Mouse (Mus musculus) stomach, embryonic 16.5 days (tissue): ENCODE results near the gene Hist1h3d. TPM values are rescaled to one million over a fixed set of nuclear protein-coding genes. Genes with fewer than 3 reads are reported as not detected.

Source experiments
- ATAC-seq: fragments of 200-750 bp; cut with Nextera tagmentation; 2 replicates; pipeline ENCODE4 v1.8.0; 2017; ENCODE audit warnings: moderate number of reproducible peaks, moderate TSS enrichment; ENCODE audit not compliant: insufficient read depth, low FRiP score
- H3K27ac ChIP-seq: fragments of 300-500 bp; sonication (generic); 2 replicates; pipeline ENCODE4 v1.5.1; 2014; ENCODE audit warnings: low read length
- H3K27me3 ChIP-seq: fragments of 300-500 bp; sonication (generic); 2 replicates; pipeline ENCODE4 v1.6.1; 2014; ENCODE audit warnings: low read length, control low read depth, mixed read lengths; ENCODE audit not compliant: control insufficient read depth, insufficient read depth
- H3K36me3 ChIP-seq: fragments of 300-500 bp; sonication (generic); 2 replicates; pipeline ENCODE4 v1.6.1; 2014; ENCODE audit warnings: low read length; ENCODE audit not compliant: control insufficient read depth, insufficient read depth
- H3K4me1 ChIP-seq: fragments of 300-500 bp; sonication (generic); 2 replicates; pipeline ENCODE4 v1.6.1; 2014; ENCODE audit warnings: low read length, control low read depth, mixed read lengths; ENCODE audit not compliant: control insufficient read depth, insufficient read depth
- H3K4me2 ChIP-seq: fragments of 300-500 bp; sonication (generic); 2 replicates; pipeline ENCODE4 v1.6.1; 2014; ENCODE audit warnings: low read depth, low read length, mixed read lengths
- H3K4me3 ChIP-seq: fragments of 300-500 bp; sonication (generic); replicated peaks from 2 replicates; pipeline ENCODE4 v1.5.1; 2014; ENCODE audit warnings: mild to moderate bottlenecking, low read length
- H3K9ac ChIP-seq: fragments of 300-500 bp; sonication (generic); 2 replicates; pipeline ENCODE4 v1.6.1; 2014; ENCODE audit warnings: low read length
- H3K9me3 ChIP-seq: fragments of 300-500 bp; sonication (generic); replicated peaks from 2 replicates; pipeline ENCODE4 v1.6.1; 2016; ENCODE audit warnings: low read length, control low read depth; ENCODE audit not compliant: control insufficient read depth
- WGBS: fragments of 180-500 bp; shearing (Covaris S2); extraction: QIAGEN DNeasy Blood & Tissue Kit; methylation state at CpG from one replicate; pipeline ENCODE4 v1.1.7; 2014; 5-methylcytosine and 5-hydroxymethylcytosine counted together
- polyA plus RNA-seq: library from polyadenylated mRNA; unstranded; fragments of >200 nt; fragmentation: Nextera tagmentation; extraction: Ambion mirVana; gene quantifications from 2 replicates; pipeline ENCODE4 v1.2.1, GENCODE M21; 2015

The Hist1h3d gene
- 6.3 and 6.5 TPM in 2 replicates for polyA plus RNA-seq

- Histone ChIP-seq H3K9ac (peak within 1 kb of the TSS; percentile 64), H3K27me3 (no peaks in the 10 kb centered on the region), H3K9me3 (no peaks in the 10 kb centered on the region), H3K36me3 (no peaks in the 10 kb centered on the region), H3K4me1 (peaks cover 28% of the 10 kb centered on the region), H3K27ac (peak within 1 kb of the TSS; percentile 90), H3K4me2 (peak within 1 kb of the TSS; percentile 78), H3K4me3 (peak within 1 kb of the TSS; percentile 52)
- WGBS, result under 1% methylated on average over 18 of the region's 18 CpGs
- ATAC-seq, result peak; percentile 63
Measured at GRCm38 (mm10) chr13:23575271-23575851, at the start of gene Hist1h3d. Hist1h3d (plus strand) TSS chr13:23575763.

GRCm38 (mm10) chr13:23525901-23526300 lies 49.7 kb upstream of the Hist1h3d start:
- Histone ChIP-seq H3K27ac (no peak overlapping the region), H3K4me3 (peak overlapping the region; percentile 55), H3K9ac (0 out of 2 replicates have a peak overlapping the region, but pooled peaks have one; percentile 46), H3K4me2 (peak overlapping the region; percentile 63), H3K9me3 (no peaks in the 10 kb centered on the region), H3K36me3 (no peaks in the 10 kb centered on the region), H3K27me3 (no peaks in the 10 kb centered on the region), H3K4me1 (peaks cover 8% of the 10 kb centered on the region)
- ATAC-seq, result no peak
- 4% methylated on average over 10 of the region's 10 CpGs for WGBS

- peak overlapping the region; percentile 65 for H3K9ac ChIP-seq
- peak overlapping the region; percentile 63 for H3K4me2 ChIP-seq
- H3K4me1 ChIP-seq, result peaks cover 8% of the 10 kb centered on the region
- H3K9me3 ChIP-seq, result no peaks in the 10 kb centered on the region
- H3K36me3 ChIP-seq, result no peaks in the 10 kb centered on the region
- ATAC-seq, result no peak; the same call in 1 of the 2 replicates
- H3K27ac ChIP-seq, result peak overlapping the region; percentile 76
- peak overlapping the region; percentile 55 for H3K4me3 ChIP-seq
- H3K27me3 ChIP-seq, result no peaks in the 10 kb centered on the region
- WGBS, result 1% methylated on average over 17 of the region's 17 CpGs
Measured at GRCm38 (mm10) chr13:23526312-23526711, 49.3 kb upstream of the Hist1h3d start.

GRCm38 (mm10) chr13:23529005-23529404 lies 46.6 kb upstream of the Hist1h3d start:
- H3K36me3 ChIP-seq, result no peaks in the 10 kb centered on the region
- H3K4me2 ChIP-seq, result no peak overlapping the region
- H3K27ac ChIP-seq, result peak overlapping the region; percentile 9
- peaks cover 22% of the 10 kb centered on the region for H3K4me1 ChIP-seq
- H3K27me3 ChIP-seq, result no peaks in the 10 kb centered on the region
- H3K9me3 ChIP-seq, result no peaks in the 10 kb centered on the region
- H3K4me3 ChIP-seq, result no peak overlapping the region
- WGBS, result 78% methylated on average over 5 of the region's 5 CpGs
- no peak overlapping the region for H3K9ac ChIP-seq
- no peak for ATAC-seq

- Histone ChIP-seq H3K9ac (peak overlapping the region; percentile 82), H3K4me1 (peaks cover 25% of the 10 kb centered on the region), H3K36me3 (no peaks in the 10 kb centered on the region), H3K27me3 (no peaks in the 10 kb centered on the region), H3K4me3 (peak overlapping the region; percentile 60), H3K9me3 (no peaks in the 10 kb centered on the region), H3K27ac (peak overlapping the region; percentile 98; the same call in 1 of the 2 replicates), H3K4me2 (peak overlapping the region; percentile 63)
- no peak for ATAC-seq
- WGBS, result 10% methylated on average over 2 of the region's 2 CpGs
Measured at GRCm38 (mm10) chr13:23529480-23530165, 45.9 kb upstream of the Hist1h3d start.

- Histone ChIP-seq H3K36me3 (no peaks in the 10 kb centered on the region), H3K4me1 (peaks cover 28% of the 10 kb centered on the region), H3K27me3 (no peaks in the 10 kb centered on the region), H3K27ac (peak overlapping the region; percentile 98), H3K9ac (peak overlapping the region; percentile 82), H3K9me3 (no peaks in the 10 kb centered on the region), H3K4me2 (peak overlapping the region; percentile 63), H3K4me3 (peak overlapping the region; percentile 60)
- ATAC-seq, result no peak
- WGBS, result under 1% methylated on average over 20 of the region's 20 CpGs
Measured at GRCm38 (mm10) chr13:23530181-23530900, 45.2 kb upstream of the Hist1h3d start.

- Histone ChIP-seq H3K4me1 (peaks cover 25% of the 10 kb centered on the region), H3K27ac (peak within 1 kb of the TSS; percentile 98), H3K9ac (peak within 1 kb of the TSS; percentile 82), H3K4me3 (peak within 1 kb of the TSS; percentile 60), H3K36me3 (no peaks in the 10 kb centered on the region), H3K27me3 (no peaks in the 10 kb centered on the region), H3K9me3 (no peaks in the 10 kb centered on the region), H3K4me2 (peak within 1 kb of the TSS; percentile 63)
- ATAC-seq, result peak; percentile 78
- WGBS, result under 1% methylated on average over 56 of the region's 70 CpGs
Measured at GRCm38 (mm10) chr13:23530901-23531875, 44.4 kb upstream of the Hist1h3d start, which contains the start of gene Hist1h4h. Hist1h4h (plus strand) TSS chr13:23531050.

- no peak for ATAC-seq
Measured at GRCm38 (mm10) chr13:23532262-23533075, 43.1 kb upstream of the Hist1h3d start.

More at GRCm38 (mm10) chr13:23532262-23533075, 43.1 kb upstream of the Hist1h3d start:
- peaks cover 34% of the 10 kb centered on the region for H3K4me1 ChIP-seq
- peak overlapping the region; percentile 56 for H3K4me2 ChIP-seq
- no peaks in the 10 kb centered on the region for H3K36me3 ChIP-seq
- H3K27ac ChIP-seq, result peak overlapping the region; percentile 98
- H3K9ac ChIP-seq, result peak overlapping the region; percentile 69
- H3K4me3 ChIP-seq, result peak overlapping the region; percentile 60
- H3K27me3 ChIP-seq, result no peaks in the 10 kb centered on the region
- no peaks in the 10 kb centered on the region for H3K9me3 ChIP-seq
- WGBS, result 14% methylated on average over 9 of the region's 9 CpGs
